Mouse (Mus musculus): Measurements from ENCODE around the gene Gm45521.

- TF ChIP-seq POLR2A (IDR thresholded peaks at IDR 0.05; ENCODE audit: insufficient read length, low read depth) (no peak), MYOD1 (IDR thresholded peaks at IDR 0.05; ENCODE audit: control insufficient read depth in 1 of 3, insufficient read length in 2 of 3, low read depth in 2 of 3) (no peak), E2F4 (IDR thresholded peaks at IDR 0.05; ENCODE audit: insufficient read depth) (no peak), TCF12 (IDR thresholded peaks at IDR 0.05; ENCODE audit: insufficient read depth, poor library complexity, severe bottlenecking) (no peak), CEBPB (IDR thresholded peaks at IDR 0.05; ENCODE audit: insufficient read depth, poor library complexity, severe bottlenecking) (no peak)
Measured at GRCm38 (mm10) chr14:7923635-7924034, 33.5 kb upstream of the Gm45521 start.

All from myocyte (in vitro differentiated cells).